In the genomic region with DNA sequence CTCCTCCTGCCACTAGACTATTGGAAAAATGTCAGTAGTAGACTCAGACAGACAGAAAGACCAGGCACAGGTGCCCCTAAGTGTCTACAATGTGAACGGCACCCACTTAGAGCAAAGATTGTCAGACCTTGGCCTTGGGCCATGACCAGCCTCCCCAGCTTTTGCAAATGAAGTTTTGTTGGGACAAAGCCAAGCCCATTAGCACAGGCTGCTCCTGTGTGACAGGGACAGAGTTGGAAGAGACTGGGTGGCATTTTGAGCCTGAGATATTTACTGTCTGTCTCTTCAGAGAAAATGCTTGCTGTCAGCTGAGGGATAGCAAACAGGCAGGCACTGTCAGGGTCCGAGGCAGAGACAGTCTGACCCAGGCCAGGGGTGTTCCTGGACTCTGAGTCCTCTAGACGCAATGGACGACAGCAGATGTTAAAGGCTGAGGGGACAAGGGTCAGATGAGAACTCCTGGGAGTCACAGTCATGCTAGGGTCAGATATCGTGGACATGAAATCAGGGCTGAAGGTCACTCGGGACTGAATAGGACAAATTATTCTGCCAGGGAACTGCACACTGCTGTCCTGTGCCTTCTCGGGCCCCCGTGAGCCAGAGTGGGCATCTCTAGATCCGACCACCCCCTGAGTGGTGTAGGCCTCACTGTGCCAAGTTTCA, we compare ENCODE assay signal across 9 mouse cellular contexts. TPM values are rescaled to one million over a fixed set of nuclear protein-coding genes. Genes with fewer than 3 reads are reported as not detected.
A peak's percentile ranks its signal among the peaks of the same experiment; 100 is the strongest.
DNase-seq lines count a peak whose midpoint lies in the region.
"Had no signal": no experiment of that assay in that cellular context is flagged by ENCODE, and none has a peak within 500 bp of the region (broad histone marks: within the 10 kb centered on the region; RNA-seq: fewer than 3 reads in every experiment).

No protein-coding gene starts in this region.

- peak; percentile 75 to 77 for DNase-seq in adrenal gland, adult (ENCODE audit: inconsistent age in 2 of 2, low spot score in 1 of 2)
- no peak for DNase-seq in adrenal gland, postnatal 4 days (ENCODE audit: low spot score in 2 of 2)
- DNase-seq in layer of hippocampus, postnatal 10 days (ENCODE audit: low spot score in 2 of 2): peak; percentile 24 to 40
- DNase-seq in layer of hippocampus, adult 9-11 months: no peak
- peak; percentile 43 for DNase-seq in adrenal gland, postnatal 25 days
- peak; percentile 54 for DNase-seq in lung, postnatal 10 days
- no peak for DNase-seq in left cerebral cortex, postnatal 14 days (ENCODE audit: low spot score in 2 of 2)
- DNase-seq in T-cell, adult 2 months (ENCODE audit: low spot score): no peak
- DNase-seq: thymus, postnatal 4 days had no signal

- intact Hi-C loops in left cerebral cortex, postnatal 14 days (cut with DNase I): no loop called here

RNA-seq across cellular contexts. Expression of gene Sctr, which starts 30.5 kb away (rescaled TPM):
- total RNA-seq in adrenal gland, postnatal 4 days (2021): 10 to 100 TPM; 15.5 to 19.7 TPM
- total RNA-seq in layer of hippocampus, postnatal 10 days (2021): 1 to 10 TPM; 2.3 to 2.5 TPM
- 7.4 and 8.0 TPM in 2 replicates for total RNA-seq in adrenal gland, postnatal 25 days (2021)
- total RNA-seq in left cerebral cortex, postnatal 14 days (2021): under 1 TPM; 0.76 to 0.90 TPM

RNA-seq across cellular contexts. Expression of gene Tmem37, which starts 36.7 kb away (rescaled TPM):
- 10 to 100 TPM; 17.5 to 18.5 TPM for total RNA-seq in adrenal gland, postnatal 4 days (2021)
- total RNA-seq in layer of hippocampus, postnatal 10 days (2021): 1 to 10 TPM; 1.0 to 2.0 TPM
- 9.2 and 10.3 TPM in 2 replicates for total RNA-seq in adrenal gland, postnatal 25 days (2021)
- 1 to 10 TPM; 1.7 to 1.8 TPM for total RNA-seq in left cerebral cortex, postnatal 14 days (2021)

RNA-seq across cellular contexts. Expression of gene Cfap221, which starts 40.1 kb away (rescaled TPM):
- under 1 TPM; 0.56 to 0.62 TPM for total RNA-seq in adrenal gland, postnatal 4 days (2021)
- under 1 TPM; 0.36 to 0.39 TPM for total RNA-seq in layer of hippocampus, postnatal 10 days (2021)
- total RNA-seq in adrenal gland, postnatal 25 days (2021): 0.24 TPM in 1 of 2 replicates, not detected in the other
- under 1 TPM; 0.38 to 0.59 TPM for total RNA-seq in left cerebral cortex, postnatal 14 days (2021)

Comparison
In these comparisons a context has a peak if more than half of its experiments do, and no peak if none do; other contexts are left out.
1. DNase-seq: peak in adrenal gland, adult (2 of 2), layer of hippocampus, postnatal 10 days (2 of 2), adrenal gland, postnatal 25 days (single experiment) and lung, postnatal 10 days (single experiment); none in adrenal gland, postnatal 4 days (0 of 2), layer of hippocampus, adult 9-11 months (single experiment), left cerebral cortex, postnatal 14 days (0 of 2) and T-cell, adult 2 months (single experiment).